Mouse (Mus musculus): ENCODE data around the gene Rpl18. TPM values are rescaled to one million over a fixed set of nuclear protein-coding genes. Genes with fewer than 3 reads are reported as not detected.

Gene Rpl18
- polyA plus RNA-seq, 1 experiment from 2014 or later: 540 TPM

DNA sequence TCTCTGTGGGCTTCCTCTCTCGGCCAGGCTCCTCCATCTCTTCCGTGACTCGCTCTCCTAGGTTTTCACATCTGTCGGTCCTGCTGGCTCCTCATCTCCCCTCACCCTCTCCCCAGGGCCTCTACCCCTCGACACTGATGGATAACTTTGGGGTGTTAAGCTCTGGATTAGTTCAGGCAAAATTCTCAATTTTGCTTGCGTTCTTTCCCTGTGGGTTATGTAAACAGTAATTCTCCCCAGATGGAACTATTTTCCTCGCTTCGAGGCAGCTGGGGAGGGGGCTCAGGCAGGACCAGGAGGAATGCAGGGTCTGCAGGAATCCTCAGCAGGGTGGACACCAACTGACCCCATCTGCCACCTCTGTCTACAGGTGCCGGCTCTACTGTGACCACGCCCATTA is 29.4 kb upstream of the Rpl18 start:
- H3K36me3 ChIP-seq: no peaks in the 10 kb centered on the region
- no peak for ATAC-seq (replicated peaks; ENCODE audit: insufficient number of reproducible peaks, insufficient read depth, low FRiP score, low read depth)
- H3K9me3 ChIP-seq (replicated peaks): no peaks in the 10 kb centered on the region
- no peak overlapping the region for H3K4me3 ChIP-seq
- no peak overlapping the region for H3K27ac ChIP-seq
- 50% methylated on average over 10 of the region's 10 CpGs for WGBS
- H3K4me2 ChIP-seq: no peak overlapping the region
- H3K4me1 ChIP-seq (replicated peaks): peaks cover 39% of the 10 kb centered on the region
- peaks cover 6% of the 10 kb centered on the region for H3K27me3 ChIP-seq
- no peak overlapping the region for H3K9ac ChIP-seq

DNA sequence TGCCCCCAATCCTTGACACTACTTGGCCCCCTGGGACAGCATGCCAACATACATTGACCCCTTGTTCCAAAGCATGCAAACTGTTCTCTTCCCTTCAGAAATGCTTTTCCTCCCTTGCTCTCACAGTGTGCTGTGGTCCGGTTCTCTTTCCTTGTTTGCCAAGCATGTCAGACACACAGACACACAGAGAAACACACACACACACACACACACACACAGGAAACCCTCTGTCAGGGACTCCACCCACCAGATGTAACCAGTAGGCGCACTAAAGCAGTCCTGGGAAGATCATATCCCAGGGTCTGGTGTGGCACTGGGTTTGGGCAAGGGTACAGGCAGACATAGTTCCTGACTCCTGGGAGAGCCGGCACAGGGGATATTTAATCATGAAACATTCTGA is 28.4 kb upstream of the Rpl18 start:
- Histone ChIP-seq H3K4me1 (replicated peaks) (peaks cover 29% of the 10 kb centered on the region), H3K27ac (no peak overlapping the region), H3K9ac (no peak overlapping the region), H3K27me3 (peaks cover 6% of the 10 kb centered on the region), H3K4me2 (no peak overlapping the region), H3K4me3 (no peak overlapping the region), H3K9me3 (replicated peaks) (no peaks in the 10 kb centered on the region), H3K36me3 (no peaks in the 10 kb centered on the region)
- ATAC-seq (replicated peaks; ENCODE audit: insufficient number of reproducible peaks, insufficient read depth, low FRiP score, low read depth): no peak
- 74% methylated on average over 3 of the region's 3 CpGs for WGBS

DNA sequence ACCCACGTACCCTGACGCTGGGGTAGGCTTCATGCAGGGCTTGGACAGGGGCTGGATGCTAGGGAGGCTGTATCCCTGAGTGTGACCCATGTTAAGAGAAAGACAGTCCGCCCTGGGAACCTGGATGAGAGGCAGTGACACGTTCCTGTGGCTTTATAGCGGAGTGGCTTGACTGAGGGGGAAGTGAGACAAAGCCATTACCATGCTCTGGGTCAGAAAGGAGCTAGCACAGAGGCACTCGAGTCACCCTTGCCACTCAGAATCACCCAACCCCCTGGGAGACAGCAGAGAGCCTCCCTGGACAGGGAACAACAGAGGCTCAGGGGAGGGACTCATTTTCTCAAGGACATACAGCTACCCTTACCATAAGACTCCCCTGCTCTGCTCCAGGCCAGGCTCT is 26.2 kb upstream of the Rpl18 start:
- 60% methylated on average over 6 of the region's 6 CpGs for WGBS
- no peak overlapping the region for H3K27ac ChIP-seq
- H3K4me2 ChIP-seq: no peak overlapping the region
- peaks cover 17% of the 10 kb centered on the region for H3K4me1 ChIP-seq (replicated peaks)
- H3K9ac ChIP-seq: no peak overlapping the region; the same call in 1 of the 2 replicates
- H3K4me3 ChIP-seq: no peak overlapping the region
- no peaks in the 10 kb centered on the region for H3K9me3 ChIP-seq (replicated peaks)
- H3K27me3 ChIP-seq: peaks cover 6% of the 10 kb centered on the region; the same call in 1 of the 2 replicates
- H3K36me3 ChIP-seq: no peaks in the 10 kb centered on the region
- ATAC-seq (replicated peaks; ENCODE audit: insufficient number of reproducible peaks, insufficient read depth, low FRiP score, low read depth): no peak

DNA sequence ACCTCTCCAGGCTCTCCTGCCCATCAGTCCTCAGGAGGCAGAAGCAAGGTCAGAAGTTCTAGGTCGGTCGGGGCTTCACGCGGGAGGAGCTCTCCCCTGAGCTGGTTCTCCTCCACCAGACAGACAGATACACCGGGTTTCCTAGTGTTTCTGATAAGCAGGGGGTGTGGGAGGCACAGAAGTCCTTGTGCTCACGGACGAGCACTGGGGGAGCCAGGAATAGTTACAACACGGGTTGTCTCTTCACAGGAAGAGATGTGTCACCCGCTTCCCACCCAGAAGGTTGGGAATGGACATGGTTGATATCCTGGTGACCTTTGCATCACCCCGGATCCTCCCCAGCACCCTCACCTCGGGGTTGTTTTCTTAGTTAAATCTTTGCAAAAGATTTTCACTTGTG is 25.5 kb upstream of the Rpl18 start:
- Histone ChIP-seq H3K4me3 (no peak overlapping the region), H3K9me3 (replicated peaks) (no peaks in the 10 kb centered on the region), H3K4me2 (no peak overlapping the region), H3K9ac (no peak overlapping the region), H3K27me3 (peaks cover 4% of the 10 kb centered on the region; the same call in 1 of the 2 replicates), H3K4me1 (replicated peaks) (peaks cover 17% of the 10 kb centered on the region), H3K27ac (peak overlapping the region; percentile 64), H3K36me3 (no peaks in the 10 kb centered on the region)
- no peak for ATAC-seq (replicated peaks; ENCODE audit: insufficient number of reproducible peaks, insufficient read depth, low FRiP score, low read depth)
- 20% methylated on average over 11 of the region's 11 CpGs for WGBS

DNA sequence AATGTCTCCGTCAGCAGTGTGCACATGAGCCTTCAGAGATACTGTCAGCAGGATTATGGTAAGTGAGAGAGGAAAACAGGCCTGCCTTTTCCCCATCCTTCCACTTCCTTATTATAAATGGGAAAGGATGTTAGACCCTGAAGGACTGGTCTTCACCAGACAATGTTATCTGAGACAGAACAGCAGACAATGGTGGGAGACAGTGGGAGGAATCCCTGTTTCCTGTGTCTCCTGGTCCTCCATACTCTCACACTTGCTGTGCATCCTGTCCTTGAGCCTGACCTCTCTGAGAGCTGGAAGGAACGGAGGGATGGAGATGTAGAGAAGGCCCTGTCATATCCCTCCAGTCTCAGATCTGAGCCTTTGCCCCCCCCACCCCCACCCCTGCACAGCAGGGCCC is 22.9 kb upstream of the Rpl18 start:
- WGBS: 63% methylated on average over 2 of the region's 2 CpGs
- H3K4me1 ChIP-seq (replicated peaks): peaks cover 17% of the 10 kb centered on the region
- no peak for ATAC-seq (replicated peaks; ENCODE audit: insufficient number of reproducible peaks, insufficient read depth, low FRiP score, low read depth)
- H3K27me3 ChIP-seq: no peaks in the 10 kb centered on the region; the same call in 1 of the 2 replicates
- H3K9ac ChIP-seq: no peak overlapping the region
- H3K9me3 ChIP-seq (replicated peaks): no peaks in the 10 kb centered on the region
- no peaks in the 10 kb centered on the region for H3K36me3 ChIP-seq
- H3K4me3 ChIP-seq: no peak overlapping the region
- no peak overlapping the region for H3K27ac ChIP-seq
- H3K4me2 ChIP-seq: no peak overlapping the region

DNA sequence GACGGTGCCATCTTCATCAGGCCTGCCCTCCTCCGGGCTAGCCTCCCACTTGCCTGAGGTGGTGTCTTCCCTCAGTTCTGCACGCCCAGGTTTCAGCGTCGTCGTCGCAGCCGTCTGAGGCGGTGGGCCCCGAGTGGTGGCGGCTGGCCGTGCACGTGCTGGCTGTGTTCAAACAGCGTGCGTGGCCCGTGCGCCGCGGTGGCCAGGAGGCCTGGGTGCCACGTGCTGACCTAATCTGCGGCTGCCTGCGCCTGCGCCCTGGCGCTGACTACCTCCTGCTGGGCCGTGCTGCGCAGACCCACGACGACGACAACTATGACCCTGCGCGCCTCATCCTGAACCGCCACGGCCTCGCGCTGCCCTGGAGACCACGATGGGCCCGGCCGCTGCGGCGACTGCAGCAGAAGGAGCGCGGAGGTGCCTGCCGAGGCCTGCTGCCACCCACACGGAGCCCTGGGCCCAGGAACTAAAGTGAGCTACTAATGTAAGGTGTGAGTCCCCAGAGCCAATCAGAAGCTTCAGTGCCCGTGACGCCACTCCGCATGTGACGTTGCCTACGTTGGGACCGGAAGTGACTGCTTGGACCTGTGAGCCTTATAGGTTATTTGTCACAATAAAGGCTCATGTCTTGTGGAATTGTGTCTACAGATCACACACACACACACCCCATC is 21.2 kb upstream of the Rpl18 start, which contains the start of gene Sec1:
Gene Sec1 (minus strand): TSS at position 482 of the 671 bp plus-strand sequence.
- no peak within 1 kb of the TSS for H3K4me2 ChIP-seq
- peaks cover 11% of the 10 kb centered on the region for H3K27me3 ChIP-seq
- peaks cover 14% of the 10 kb centered on the region for H3K4me1 ChIP-seq (replicated peaks)
- ATAC-seq (replicated peaks; ENCODE audit: insufficient number of reproducible peaks, insufficient read depth, low FRiP score, low read depth): no peak
- no peak within 1 kb of the TSS for H3K9ac ChIP-seq
- 85% methylated on average over 50 of the region's 50 CpGs for WGBS
- H3K36me3 ChIP-seq: no peaks in the 10 kb centered on the region
- H3K27ac ChIP-seq: no peak within 1 kb of the TSS
- no peaks in the 10 kb centered on the region for H3K9me3 ChIP-seq (replicated peaks)
- no peak within 1 kb of the TSS for H3K4me3 ChIP-seq

DNA sequence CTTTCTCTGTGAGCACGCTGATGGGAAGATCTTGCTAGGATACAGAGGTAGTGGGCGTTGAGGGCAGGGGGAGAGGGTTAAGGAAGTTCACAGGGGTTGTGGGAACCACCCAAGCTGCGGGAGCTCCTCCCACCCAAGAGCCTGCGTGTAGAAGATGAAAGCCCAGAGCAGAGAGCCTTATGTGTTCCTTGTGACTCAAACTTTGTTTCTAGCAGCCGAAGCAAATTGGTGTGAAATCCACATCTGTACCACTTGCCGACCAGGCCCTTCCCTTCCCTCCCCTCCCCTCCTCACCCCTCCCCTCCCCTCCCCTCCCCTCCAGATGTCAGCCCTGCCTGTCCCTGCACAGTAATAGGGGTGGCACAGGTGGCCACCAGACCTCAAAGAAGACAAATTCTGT is 20.2 kb upstream of the Rpl18 start:
- Histone ChIP-seq H3K4me3 (no peak overlapping the region), H3K4me2 (no peak overlapping the region), H3K9ac (no peak overlapping the region), H3K4me1 (replicated peaks) (peaks cover 12% of the 10 kb centered on the region), H3K27me3 (peaks cover 22% of the 10 kb centered on the region), H3K36me3 (no peaks in the 10 kb centered on the region), H3K27ac (no peak overlapping the region), H3K9me3 (replicated peaks) (no peaks in the 10 kb centered on the region)
- ATAC-seq (replicated peaks; ENCODE audit: insufficient number of reproducible peaks, insufficient read depth, low FRiP score, low read depth): no peak
- WGBS: 36% methylated on average over 6 of the region's 6 CpGs

DNA sequence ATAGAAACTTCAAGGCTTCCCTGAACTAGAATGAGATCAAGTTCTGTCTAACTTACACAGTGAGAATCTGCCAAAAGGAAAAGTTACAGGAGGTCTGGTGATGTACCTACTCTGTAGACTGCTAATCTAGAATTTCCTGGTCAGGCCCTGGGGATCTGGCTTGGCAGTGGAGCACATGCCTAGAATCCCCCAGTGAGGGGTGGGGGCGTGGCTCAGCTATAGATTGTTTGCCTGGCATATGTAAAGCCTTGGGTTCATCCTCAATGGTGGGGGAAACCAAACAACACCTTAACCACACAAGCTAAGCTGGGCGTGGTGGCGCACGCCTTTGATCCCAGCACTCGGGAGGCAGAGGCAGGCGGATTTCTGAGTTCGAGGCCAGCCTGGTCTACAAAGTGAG is 17.4 kb upstream of the Rpl18 start:
- no peak overlapping the region for H3K27ac ChIP-seq
- no peak overlapping the region for H3K9ac ChIP-seq
- no peaks in the 10 kb centered on the region for H3K9me3 ChIP-seq (replicated peaks)
- ATAC-seq (replicated peaks; ENCODE audit: insufficient number of reproducible peaks, insufficient read depth, low FRiP score, low read depth): no peak
- no peak overlapping the region for H3K4me3 ChIP-seq
- H3K36me3 ChIP-seq: no peaks in the 10 kb centered on the region
- H3K4me2 ChIP-seq: no peak overlapping the region
- H3K4me1 ChIP-seq (replicated peaks): peaks cover 21% of the 10 kb centered on the region
- H3K27me3 ChIP-seq: peaks cover 31% of the 10 kb centered on the region
- 76% methylated on average over 7 of the region's 7 CpGs for WGBS

DNA sequence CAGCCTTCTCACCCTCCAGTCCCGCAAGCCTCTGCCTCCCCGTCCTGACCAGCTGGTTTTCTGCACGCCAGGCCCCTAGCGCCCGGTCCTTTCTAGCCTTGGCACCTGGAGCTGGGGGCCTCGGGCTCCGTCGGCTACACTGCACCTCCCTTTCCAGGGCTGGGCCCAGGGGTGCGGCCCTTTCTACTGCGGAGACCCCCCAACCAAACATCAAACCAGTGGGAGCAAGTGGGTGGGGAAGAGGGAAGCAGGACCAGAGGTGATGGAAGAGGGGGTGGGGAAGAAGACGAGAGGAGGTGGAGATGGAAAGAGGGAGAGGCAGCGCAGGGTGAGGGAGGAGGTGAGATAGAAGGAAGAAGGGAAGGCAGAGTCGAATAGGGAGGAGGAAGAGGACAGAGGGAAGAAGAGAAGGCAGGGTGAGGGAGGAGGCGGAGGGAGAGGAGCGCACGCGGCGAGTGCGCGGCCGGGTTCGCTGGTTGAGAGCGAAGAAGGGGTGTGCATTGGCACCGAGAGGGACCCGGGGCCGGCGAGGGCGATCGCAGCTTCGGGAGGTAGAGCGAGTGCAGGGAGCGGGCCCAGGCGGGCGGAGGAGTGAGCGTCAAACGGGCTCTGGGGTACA is 15.6 kb upstream of the Rpl18 start, which contains the start of gene Car11:
Gene Car11 (plus strand): TSS at position 321 of the 619 bp plus-strand sequence.
- peak within 1 kb of the TSS; percentile 57 for H3K9ac ChIP-seq
- WGBS: 3% methylated on average over 36 of the region's 36 CpGs
- peak within 1 kb of the TSS; percentile 48 for H3K4me3 ChIP-seq
- no peak within 1 kb of the TSS for H3K27ac ChIP-seq
- peaks cover 31% of the 10 kb centered on the region for H3K27me3 ChIP-seq
- H3K4me1 ChIP-seq (replicated peaks): peaks cover 33% of the 10 kb centered on the region
- H3K4me2 ChIP-seq: peak within 1 kb of the TSS; percentile 83
- H3K9me3 ChIP-seq (replicated peaks): no peaks in the 10 kb centered on the region
- H3K36me3 ChIP-seq: no peaks in the 10 kb centered on the region
- no peak for ATAC-seq (replicated peaks; ENCODE audit: insufficient number of reproducible peaks, insufficient read depth, low FRiP score, low read depth)

DNA sequence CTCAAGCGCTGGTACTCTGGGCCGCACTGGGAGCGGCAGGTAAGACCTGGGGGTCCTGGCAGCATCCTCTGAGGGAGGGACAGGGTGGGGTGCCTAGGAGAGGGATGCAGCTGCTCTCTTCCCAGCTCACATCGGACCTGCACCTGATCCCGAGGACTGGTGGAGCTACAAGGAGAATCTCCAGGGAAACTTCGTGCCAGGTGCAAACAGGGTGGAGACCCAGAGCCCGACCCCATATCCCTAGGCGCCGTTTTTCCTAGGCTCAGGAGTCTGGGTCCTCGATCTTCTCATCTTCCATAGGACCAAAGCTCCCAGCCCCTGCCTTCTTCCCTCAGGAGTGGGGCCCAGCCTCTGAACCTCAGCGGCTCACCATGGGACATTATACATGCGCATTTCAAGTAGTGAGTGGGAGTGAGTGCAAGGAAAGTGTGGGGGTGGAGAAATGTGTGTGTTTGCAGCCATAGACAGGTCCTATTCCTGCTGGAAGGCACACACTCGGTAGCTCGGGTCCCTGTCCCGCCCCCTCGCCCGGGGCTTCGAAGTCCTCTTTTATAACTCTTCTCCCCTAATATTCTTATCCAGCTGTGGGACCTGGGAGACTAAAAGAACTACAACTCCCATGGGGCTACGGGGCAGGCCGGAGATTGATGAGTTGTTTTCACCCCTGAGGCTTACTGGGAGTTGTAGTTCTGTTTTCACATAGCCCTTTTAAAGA is 14.8 kb upstream of the Rpl18 start:
- WGBS: 2% methylated on average over 20 of the region's 20 CpGs
- no peaks in the 10 kb centered on the region for H3K36me3 ChIP-seq
- peaks cover 36% of the 10 kb centered on the region for H3K4me1 ChIP-seq (replicated peaks)
- H3K4me2 ChIP-seq: peak overlapping the region; percentile 83
- H3K9ac ChIP-seq: peak overlapping the region; percentile 57
- no peak overlapping the region for H3K27ac ChIP-seq
- no peak for ATAC-seq (replicated peaks; ENCODE audit: insufficient number of reproducible peaks, insufficient read depth, low FRiP score, low read depth)
- peaks cover 31% of the 10 kb centered on the region for H3K27me3 ChIP-seq
- H3K9me3 ChIP-seq (replicated peaks): no peaks in the 10 kb centered on the region
- peak overlapping the region; percentile 48 for H3K4me3 ChIP-seq

DNA sequence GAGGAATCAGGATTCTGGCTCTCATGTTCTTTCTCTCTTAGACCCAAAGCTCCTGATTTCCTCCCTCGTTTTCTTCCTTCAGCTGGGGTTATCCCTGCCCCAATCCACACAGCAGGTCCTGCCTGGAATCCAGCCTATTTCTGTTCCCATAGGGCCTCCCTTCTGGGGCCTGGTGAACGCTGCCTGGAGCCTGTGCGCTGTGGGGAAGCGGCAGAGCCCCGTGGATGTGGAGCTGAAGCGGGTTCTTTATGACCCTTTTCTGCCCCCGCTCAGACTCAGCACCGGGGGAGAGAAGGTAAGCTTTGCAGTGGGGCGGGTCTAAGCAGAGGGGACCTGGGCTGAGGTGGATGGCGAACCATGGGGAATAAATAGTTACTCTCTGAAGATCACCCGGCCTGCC is 14.2 kb upstream of the Rpl18 start:
- WGBS: 32% methylated on average over 11 of the region's 11 CpGs
- Histone ChIP-seq H3K9ac (peak overlapping the region; percentile 45), H3K4me2 (peak overlapping the region; percentile 83), H3K27ac (peak overlapping the region; percentile 67), H3K36me3 (no peaks in the 10 kb centered on the region), H3K4me1 (replicated peaks) (peaks cover 42% of the 10 kb centered on the region), H3K27me3 (peaks cover 31% of the 10 kb centered on the region), H3K4me3 (peak overlapping the region; percentile 48), H3K9me3 (replicated peaks) (no peaks in the 10 kb centered on the region)
- ATAC-seq (replicated peaks; ENCODE audit: insufficient number of reproducible peaks, insufficient read depth, low FRiP score, low read depth): no peak
